Mouse (Mus musculus): Measurements from ENCODE around the gene Sirpa.

DNA sequence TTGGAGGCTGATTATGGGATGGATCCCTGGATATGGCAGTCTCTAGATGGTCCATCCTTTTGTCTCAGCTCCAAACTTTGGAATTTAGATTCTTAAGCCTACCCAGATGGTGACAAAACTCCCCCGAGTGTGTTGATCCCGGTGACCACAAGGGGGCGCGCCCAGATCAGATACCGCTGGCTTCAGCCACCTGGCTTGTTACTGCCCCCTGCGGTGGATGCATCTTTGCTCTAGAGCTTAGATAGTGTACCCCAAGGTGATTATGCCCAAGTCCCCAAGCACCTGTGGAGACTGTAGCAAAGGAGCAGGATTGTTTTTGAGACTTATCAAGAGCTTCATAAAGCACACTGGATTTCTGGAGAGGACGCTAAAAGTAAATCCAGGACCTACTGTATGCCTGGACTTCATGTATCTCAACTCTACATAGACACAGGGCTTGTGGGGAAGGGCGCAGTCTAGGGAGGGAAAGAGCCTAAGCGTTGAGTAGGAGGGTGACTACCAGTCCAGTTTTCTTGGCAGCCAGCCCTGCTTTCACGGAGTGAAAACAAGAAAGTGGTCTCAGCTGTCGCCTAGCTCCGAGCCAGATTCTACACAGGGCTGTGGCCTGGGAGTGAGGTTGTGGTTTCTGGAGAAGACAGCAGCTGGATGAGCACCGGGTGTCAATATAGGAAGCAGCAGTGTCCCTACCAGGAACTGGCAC, 82.5 kb downstream of the Sirpa start:
- TF ChIP-seq CHD2 (IDR thresholded peaks at IDR 0.05; ENCODE audit: low read depth, low read length) (no peak), ZC3H11A (IDR thresholded peaks at IDR 0.05; ENCODE audit: borderline replicate concordance, low read depth, low read length) (peak; percentile 94), ZNF384 (IDR thresholded peaks at IDR 0.05; ENCODE audit: low read depth, low read length) (0 out of 2 replicates have a peak, but pooled peaks have one; percentile 9)

All from ES-E14 (cell line).